Mouse (Mus musculus) forebrain, embryonic 16.5 days (tissue): ENCODE measurements at regions not wholly inside any gene's neighbourhood (a gene's known extent, or its start where the extent isn't known, plus 50 kb on each side); places are given as distances from the start of the nearest gene placed in this dataset.

ENCODE experiments used
- ATAC-seq: fragments of 200-750 bp; cut with Nextera tagmentation; 2 replicates; pipeline ENCODE4 v1.8.0; 2017; ENCODE audit warnings: mild to moderate bottlenecking, moderate library complexity
- H3K27ac ChIP-seq: fragments of 300-500 bp; sonication (generic); 2 replicates; pipeline ENCODE4 v1.5.1; 2014; ENCODE audit warnings: low read length, control low read depth
- H3K27me3 ChIP-seq: fragments of 300-500 bp; sonication (generic); replicated peaks from 2 replicates; pipeline ENCODE4 v1.6.1; 2014; ENCODE audit warnings: low read length; ENCODE audit not compliant: control insufficient read depth, insufficient read depth
- H3K36me3 ChIP-seq: fragments of 300-500 bp; sonication (generic); 2 replicates; pipeline ENCODE4 v1.6.1; 2014; ENCODE audit not compliant: control insufficient read depth, insufficient read depth
- H3K4me1 ChIP-seq: fragments of 300-500 bp; sonication (generic); replicated peaks from 2 replicates; pipeline ENCODE4 v1.6.1; 2014; ENCODE audit warnings: low read length; ENCODE audit not compliant: control insufficient read depth, insufficient read depth
- H3K4me2 ChIP-seq: fragments of 300-500 bp; sonication (generic); 2 replicates; pipeline ENCODE4 v1.6.1; 2014; ENCODE audit warnings: mild to moderate bottlenecking, low read length, control low read depth
- H3K4me3 ChIP-seq: fragments of 300-500 bp; sonication (generic); replicated peaks from 2 replicates; pipeline ENCODE4 v1.5.1; 2014; ENCODE audit warnings: mild to moderate bottlenecking, low read length, control low read depth
- H3K9ac ChIP-seq: fragments of 300-500 bp; sonication (generic); replicated peaks from 2 replicates; pipeline ENCODE4 v1.6.1; 2014; ENCODE audit warnings: low read depth, low read length, control low read depth
- H3K9me3 ChIP-seq: fragments of 300-500 bp; sonication (generic); 2 replicates; pipeline ENCODE4 v1.6.1; 2016; ENCODE audit warnings: low read length; ENCODE audit not compliant: control insufficient read depth
- whole genome bisulfite sequencing: fragments of 180-500 bp; shearing (Covaris S2); extraction: QIAGEN DNeasy Blood & Tissue Kit; methylation state at CpG from one replicate; pipeline ENCODE4 v1.1.7; 2014; 5-methylcytosine and 5-hydroxymethylcytosine counted together

DNA sequence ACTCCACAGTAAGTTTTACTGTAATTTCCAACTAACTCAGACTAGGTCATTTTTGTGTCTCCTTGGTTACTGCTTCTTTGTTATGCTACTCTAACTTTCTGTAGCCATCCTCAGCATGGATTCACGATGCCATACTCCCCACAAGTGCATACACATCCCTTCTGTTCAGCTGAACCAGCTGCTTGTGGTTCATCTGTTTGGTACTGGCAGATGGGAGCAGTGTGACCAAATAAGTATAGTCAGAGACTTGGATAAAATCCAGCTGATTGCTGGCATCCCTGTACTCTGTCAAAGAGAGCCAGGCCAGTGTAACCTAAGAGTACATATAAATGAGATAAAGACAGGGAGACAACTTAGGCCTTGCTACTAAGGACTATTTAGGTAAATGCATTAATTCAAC, 283.7 kb upstream of the Dmac1 start:
- Histone ChIP-seq H3K27ac (peak overlapping the region; percentile 73), H3K9ac (no peak overlapping the region), H3K4me3 (no peak overlapping the region), H3K4me2 (no peak overlapping the region), H3K27me3 (no peaks in the 10 kb centered on the region), H3K9me3 (no peaks in the 10 kb centered on the region), H3K36me3 (no peaks in the 10 kb centered on the region), H3K4me1 (peaks cover 9% of the 10 kb centered on the region)
- ATAC-seq = peak; percentile 92
- WGBS = 6% methylated on average over 1 of the region's 1 CpGs

GRCm38 (mm10) chr4:75537787-75538186, 259.7 kb upstream of the Dmac1 start:
- no peak for ATAC-seq
- no peaks in the 10 kb centered on the region for H3K9me3 ChIP-seq
- H3K36me3 ChIP-seq = no peaks in the 10 kb centered on the region
- H3K4me1 ChIP-seq = no peaks in the 10 kb centered on the region
- no peak overlapping the region for H3K4me3 ChIP-seq
- H3K27ac ChIP-seq = no peak overlapping the region
- no peak overlapping the region for H3K9ac ChIP-seq
- H3K4me2 ChIP-seq = no peak overlapping the region
- H3K27me3 ChIP-seq = no peaks in the 10 kb centered on the region
- WGBS = 84% methylated on average over 2 of the region's 2 CpGs

GRCm38 (mm10) chr4:75535067-75535466, 257.0 kb upstream of the Dmac1 start:
- 92% methylated on average over 7 of the region's 7 CpGs for WGBS
- Histone ChIP-seq H3K27ac (no peak overlapping the region), H3K4me1 (no peaks in the 10 kb centered on the region), H3K36me3 (no peaks in the 10 kb centered on the region), H3K4me2 (no peak overlapping the region), H3K9me3 (no peaks in the 10 kb centered on the region), H3K9ac (no peak overlapping the region), H3K4me3 (no peak overlapping the region), H3K27me3 (no peaks in the 10 kb centered on the region)
- no peak for ATAC-seq

DNA sequence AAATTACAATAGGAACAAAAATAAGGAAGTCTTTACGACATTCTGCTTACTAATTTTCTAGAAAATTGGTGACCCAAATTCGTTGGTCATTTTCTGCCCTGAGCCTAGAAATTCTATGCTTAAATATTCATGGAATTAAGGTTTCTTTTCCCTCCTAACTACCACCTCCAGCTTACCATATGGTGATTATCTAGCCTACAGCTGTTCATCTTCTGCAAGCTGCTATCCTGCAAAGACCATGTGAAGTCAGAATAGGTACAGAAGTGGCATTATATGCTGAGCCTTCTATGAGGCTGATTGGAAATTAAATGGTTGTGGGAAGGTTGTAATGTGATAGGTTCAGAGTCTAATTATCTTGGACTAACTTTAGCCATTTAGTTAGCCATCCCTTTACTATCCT, 251.5 kb upstream of the Dmac1 start:
- Histone ChIP-seq H3K27me3 (no peaks in the 10 kb centered on the region), H3K9me3 (no peaks in the 10 kb centered on the region), H3K4me1 (no peaks in the 10 kb centered on the region), H3K27ac (no peak overlapping the region), H3K4me2 (no peak overlapping the region), H3K9ac (no peak overlapping the region), H3K4me3 (no peak overlapping the region), H3K36me3 (no peaks in the 10 kb centered on the region)
- no peak for ATAC-seq
- 67% methylated on average over 2 of the region's 2 CpGs for WGBS

GRCm38 (mm10) chr4:75517459-75518158, 239.5 kb upstream of the Dmac1 start:
- H3K4me3 ChIP-seq = no peak overlapping the region
- no peak overlapping the region for H3K9ac ChIP-seq
- no peaks in the 10 kb centered on the region for H3K4me1 ChIP-seq
- ATAC-seq = no peak
- no peak overlapping the region for H3K4me2 ChIP-seq
- H3K9me3 ChIP-seq = no peaks in the 10 kb centered on the region
- no peaks in the 10 kb centered on the region for H3K36me3 ChIP-seq
- H3K27me3 ChIP-seq = no peaks in the 10 kb centered on the region
- 97% methylated on average over 3 of the region's 3 CpGs for WGBS
- no peak overlapping the region for H3K27ac ChIP-seq
